Mouse (Mus musculus) lung, postnatal 10 days (tissue): Measurements from ENCODE around the gene Plg.
A peak's percentile ranks its signal among the peaks of the same experiment; 100 is the strongest.

Experiments
- DNase-seq: peaks from one replicate; pipeline ENCODE4 v3.0.0; 2021

Gene Plg

DNA sequence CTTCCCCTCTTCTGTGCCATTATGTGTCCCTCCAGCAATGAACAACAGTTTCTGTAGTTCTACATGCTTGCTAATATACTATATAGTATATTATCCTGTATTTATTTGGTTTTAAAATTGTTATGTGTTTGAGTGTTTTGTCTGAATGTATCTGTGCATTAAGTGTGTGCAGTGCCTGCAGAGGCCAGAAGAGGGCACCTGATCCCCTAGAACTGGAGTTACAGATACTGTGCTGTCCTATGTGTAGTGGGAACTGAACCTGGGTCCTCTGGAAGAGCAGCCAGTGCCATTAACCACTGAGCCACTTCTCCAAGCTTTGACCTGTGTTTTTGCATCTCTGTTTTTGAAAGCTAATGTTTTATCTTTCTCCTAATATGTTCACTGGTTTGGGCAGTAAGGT, 82.8 kb downstream of the Plg start:
- DNase-seq: no peak

DNA sequence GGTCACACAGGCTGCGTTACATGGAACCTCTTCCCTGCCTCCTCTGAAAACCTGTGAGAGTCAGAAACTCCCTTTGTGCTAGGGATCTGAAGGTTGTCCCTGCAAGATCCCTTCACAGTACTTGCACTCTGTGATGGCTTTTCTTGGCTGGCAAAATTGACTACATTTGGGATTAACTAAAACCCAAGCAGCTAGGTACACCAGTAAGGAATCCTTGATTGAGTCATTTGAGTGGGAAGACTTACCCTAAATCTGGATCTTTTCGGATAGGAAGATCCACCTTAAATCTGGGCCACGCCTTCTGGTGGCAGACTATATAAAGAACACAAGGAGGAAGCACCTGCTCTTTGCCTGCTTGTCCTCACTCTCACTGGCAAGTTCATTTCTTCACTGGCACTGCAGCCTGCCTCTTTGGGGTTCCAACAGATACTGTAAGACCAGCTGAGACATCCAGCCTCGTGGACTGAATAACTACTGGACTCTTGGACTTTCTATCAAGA, 88.1 kb downstream of the Plg start:
- DNase-seq: no peak

- peak; percentile 23 for DNase-seq
Observed at GRCm38 (mm10) chr17:12467642-12468041, 89.2 kb downstream of the Plg start.

GRCm38 (mm10) chr17:12468745-12469144, 90.3 kb downstream of the Plg start:
- DNase-seq: no peak
